In the genomic region with DNA sequence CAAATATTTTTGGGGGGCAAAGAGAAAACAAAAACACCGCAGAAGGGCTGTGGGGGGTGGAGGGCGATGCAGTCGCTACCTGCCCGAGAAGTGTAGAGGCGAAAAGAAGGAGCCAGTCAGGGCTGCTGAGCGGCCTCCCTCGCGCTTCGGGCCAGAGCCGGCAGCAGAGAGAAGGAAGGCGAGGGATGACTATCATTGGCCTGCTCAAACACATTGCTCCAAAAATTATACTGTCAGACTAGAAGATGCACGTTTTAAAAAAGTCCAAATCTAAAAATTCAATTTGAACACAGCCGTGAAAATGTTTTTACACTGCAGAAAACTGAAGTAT, we compare ENCODE assay signal across 11 mouse cellular contexts. TPM values are rescaled to one million over a fixed set of nuclear protein-coding genes. Genes with fewer than 3 reads are reported as not detected.
DNase-seq lines count a peak whose midpoint lies in the region; ATAC-seq and TF ChIP-seq lines count a peak whose summit lies in the region.
"Had no signal": no experiment of that assay in that cellular context is flagged by ENCODE, and none has a peak within 500 bp of the region (broad histone marks: within the 10 kb centered on the region; RNA-seq: fewer than 3 reads in every experiment).

No protein-coding gene starts in this region.

- WGBS in heart, adult 2 months: 78% methylated on average over 13 of the region's 13 CpGs
- WGBS in embryonic facial prominence, embryonic 15.5 days: 41% methylated on average over 13 of the region's 13 CpGs
- 18% methylated on average over 13 of the region's 13 CpGs for WGBS in limb, embryonic 14.5 days
- 7% methylated on average over 13 of the region's 13 CpGs for WGBS in kidney, embryonic 14.5 days

- peak overlapping the region; percentile 31 for H3K4me2 ChIP-seq in embryonic facial prominence, embryonic 15.5 days (replicated peaks)
- peak overlapping the region; percentile 39 for H3K4me2 ChIP-seq in limb, embryonic 14.5 days (replicated peaks; ENCODE audit: low read depth, low read length, severe bottlenecking)
- no peak overlapping the region for H3K4me2 ChIP-seq in kidney, embryonic 14.5 days (replicated peaks; ENCODE audit: low read depth, low read length)

- H3K4me1 ChIP-seq in heart, adult 2 months (ENCODE audit: control insufficient read depth, insufficient read depth, low read length): peaks cover 32% of the 10 kb centered on the region
- peaks cover 88% of the 10 kb centered on the region for H3K4me1 ChIP-seq in embryonic facial prominence, embryonic 15.5 days
- H3K4me1 ChIP-seq in limb, embryonic 14.5 days (ENCODE audit: control insufficient read depth, insufficient read depth, low read length): peaks cover 94% of the 10 kb centered on the region
- H3K4me1 ChIP-seq in kidney, embryonic 14.5 days (ENCODE audit: control insufficient read depth, insufficient read depth, low read length): peaks cover 9% of the 10 kb centered on the region; the same call in 1 of the 2 replicates

- H3K79me2 ChIP-seq in heart, adult 2 months (replicated peaks; ENCODE audit: control insufficient read depth, insufficient read depth, low read length): peaks cover 3% of the 10 kb centered on the region

- no peaks in the 10 kb centered on the region for H3K27me3 ChIP-seq in heart, adult 2 months (ENCODE audit: control insufficient read depth, insufficient read depth, low read length)
- peaks cover 23% of the 10 kb centered on the region for H3K27me3 ChIP-seq in embryonic facial prominence, embryonic 15.5 days
- peaks cover 13% of the 10 kb centered on the region; the same call in 1 of the 2 replicates for H3K27me3 ChIP-seq in limb, embryonic 14.5 days (ENCODE audit: control insufficient read depth, insufficient read depth, low read length)
- peaks cover 99% of the 10 kb centered on the region for H3K27me3 ChIP-seq in kidney, embryonic 14.5 days (ENCODE audit: control insufficient read depth, insufficient read depth, low read length)

- no peak overlapping the region for H3K9ac ChIP-seq in heart, adult 2 months (ENCODE audit: low read depth, low read length)
- H3K9ac ChIP-seq in embryonic facial prominence, embryonic 15.5 days: no peak overlapping the region
- no peak overlapping the region for H3K9ac ChIP-seq in limb, embryonic 14.5 days (ENCODE audit: low read depth, low read length, severe bottlenecking)
- H3K9ac ChIP-seq in kidney, embryonic 14.5 days (ENCODE audit: low read depth, low read length): no peak overlapping the region
- H3K9ac ChIP-seq: liver, embryonic 14.5 days had no signal

- TF ChIP-seq CTCF in heart, adult 2 months (IDR thresholded peaks at IDR 0.05): no peak

- no peak overlapping the region for H3K4me3 ChIP-seq in heart, adult 2 months
- H3K4me3 ChIP-seq in embryonic facial prominence, embryonic 15.5 days (replicated peaks): no peak overlapping the region
- peak overlapping the region; percentile 7 for H3K4me3 ChIP-seq in limb, embryonic 14.5 days (replicated peaks; ENCODE audit: low read length)
- no peak overlapping the region for H3K4me3 ChIP-seq in kidney, embryonic 14.5 days (ENCODE audit: low read length)

- TF ChIP-seq EP300 in heart, adult 2 months (IDR thresholded peaks at IDR 0.05; ENCODE audit: insufficient read depth, low read depth, low read length): no peak

- TF ChIP-seq POLR2A in heart, adult 2 months (IDR thresholded peaks at IDR 0.05; ENCODE audit: insufficient read depth, low read depth, low read length): no peak
- TF ChIP-seq POLR2A in limb, embryonic 14.5 days (IDR thresholded peaks at IDR 0.05; ENCODE audit: borderline replicate concordance, extremely low read depth, insufficient read depth, insufficient read length): no peak

- H3K36me3 ChIP-seq in heart, adult 2 months (ENCODE audit: control insufficient read depth, insufficient read depth, low read length): peaks cover 3% of the 10 kb centered on the region; the same call in 1 of the 2 replicates
- H3K36me3 ChIP-seq in embryonic facial prominence, embryonic 15.5 days: no peaks in the 10 kb centered on the region
- H3K36me3 ChIP-seq in limb, embryonic 14.5 days (ENCODE audit: control insufficient read depth, insufficient read depth, low read length): peaks cover 14% of the 10 kb centered on the region; the same call in 1 of the 2 replicates
- no peaks in the 10 kb centered on the region for H3K36me3 ChIP-seq in kidney, embryonic 14.5 days (ENCODE audit: control insufficient read depth, insufficient read depth, low read length)

- intact Hi-C loops in heart, adult 2 months (cut with DNase I): no loop called here

- ATAC-seq in embryonic facial prominence, embryonic 15.5 days (ENCODE audit: insufficient number of reproducible peaks, low FRiP score, low TSS enrichment, low read depth): no peak
- no peak for ATAC-seq in limb, embryonic 14.5 days (ENCODE audit: low FRiP score, low read depth)
- no peak for ATAC-seq in kidney, embryonic 14.5 days (ENCODE audit: low FRiP score, low TSS enrichment)
- ATAC-seq: CD4-positive, CD25-positive, alpha-beta regulatory T cell, adult 4 months had no signal

- peak in 1 of 2 experiments; percentile 26 for DNase-seq in heart, adult 2 months
- DNase-seq in heart, adult 8-10 months (ENCODE audit: low spot score): no peak
- DNase-seq in 3134 (ENCODE audit: extremely low read depth, insufficient read length, low spot score): peak; percentile 43
- DNase-seq in limb, embryonic 14.5 days (ENCODE audit: low spot score): no peak
- no peak for DNase-seq in layer of hippocampus, adult 9-10 months (ENCODE audit: low spot score)
- DNase-seq in adrenal gland, postnatal 25 days: no peak

- peak overlapping the region; percentile 15; the same call in 1 of the 2 replicates for H3K27ac ChIP-seq in heart, adult 2 months
- H3K27ac ChIP-seq in embryonic facial prominence, embryonic 15.5 days (replicated peaks): peak overlapping the region; percentile 67
- H3K27ac ChIP-seq in limb, embryonic 14.5 days (replicated peaks; ENCODE audit: low read depth, low read length): peak overlapping the region; percentile 52
- no peak overlapping the region for H3K27ac ChIP-seq in kidney, embryonic 14.5 days (ENCODE audit: low read depth, low read length)
- H3K27ac ChIP-seq: liver, embryonic 14.5 days had no signal

- no peaks in the 10 kb centered on the region for H3K9me3 ChIP-seq in embryonic facial prominence, embryonic 15.5 days (replicated peaks)
- no peaks in the 10 kb centered on the region for H3K9me3 ChIP-seq in limb, embryonic 14.5 days (ENCODE audit: control insufficient read depth, low read length)
- no peaks in the 10 kb centered on the region for H3K9me3 ChIP-seq in kidney, embryonic 14.5 days (ENCODE audit: control insufficient read depth, low read length)

RNA-seq across cellular contexts. Expression of gene Nfix, which starts 20.0 kb away (rescaled TPM):
- 100 to 1,000 TPM; 274 to 297 TPM for total RNA-seq in heart, adult 2 months (2021)
- 49.0 and 68.7 TPM in 2 replicates for polyA plus RNA-seq in heart, adult 2 months (2012; rRNA removed)
- total RNA-seq in heart, adult 8-10 months (2022): 100 to 1,000 TPM; 288 to 356 (median 295) TPM
- 61.4 and 62.0 TPM in 2 replicates for polyA plus RNA-seq in embryonic facial prominence, embryonic 15.5 days (2015; fragmentation: Nextera tagmentation; extraction: Ambion mirVana)
- 81.2 and 97.7 TPM in 2 replicates for polyA plus RNA-seq in limb, embryonic 14.5 days (2012; rRNA removed)
- 100 and 108 TPM in 2 replicates for polyA plus RNA-seq in limb, embryonic 14.5 days (2014; fragmentation: Nextera tagmentation; extraction: Ambion mirVana)
- polyA plus RNA-seq in kidney, embryonic 14.5 days (2014; fragmentation: Nextera tagmentation; extraction: Ambion mirVana): 9.4 and 10.9 TPM in 2 replicates
- 87.7 and 111 TPM in 2 replicates for total RNA-seq in adrenal gland, postnatal 25 days (2021)

RNA-seq across cellular contexts. Expression of gene Dand5, which starts 42.4 kb away (rescaled TPM):
- 10 to 100 TPM; 11.2 to 12.3 TPM for total RNA-seq in heart, adult 2 months (2021)
- 6.1 and 7.6 TPM in 2 replicates for polyA plus RNA-seq in heart, adult 2 months (2012; rRNA removed)
- total RNA-seq in heart, adult 8-10 months (2022): 10 to 100 TPM; 10.3 to 13.2 (median 12.0) TPM
- polyA plus RNA-seq in embryonic facial prominence, embryonic 15.5 days (2015; fragmentation: Nextera tagmentation; extraction: Ambion mirVana): 8.4 and 8.9 TPM in 2 replicates
- 5.7 and 5.9 TPM in 2 replicates for polyA plus RNA-seq in limb, embryonic 14.5 days (2012; rRNA removed)
- 6.4 and 6.9 TPM in 2 replicates for polyA plus RNA-seq in limb, embryonic 14.5 days (2014; fragmentation: Nextera tagmentation; extraction: Ambion mirVana)
- 5.9 and 6.0 TPM in 2 replicates for polyA plus RNA-seq in kidney, embryonic 14.5 days (2014; fragmentation: Nextera tagmentation; extraction: Ambion mirVana)
- 11.2 and 11.6 TPM in 2 replicates for total RNA-seq in adrenal gland, postnatal 25 days (2021)

RNA-seq across cellular contexts. Expression of gene Gadd45gip1, which starts 51.1 kb away (rescaled TPM):
- total RNA-seq in heart, adult 2 months (2021): 10 to 100 TPM; 27.4 to 29.7 TPM
- 13.4 and 21.2 TPM in 2 replicates for polyA plus RNA-seq in heart, adult 2 months (2012; rRNA removed)
- 10 to 100 TPM; 31.0 to 34.9 (median 33.1) TPM for total RNA-seq in heart, adult 8-10 months (2022)
- 46.5 TPM in 2 replicates for polyA plus RNA-seq in embryonic facial prominence, embryonic 15.5 days (2015; fragmentation: Nextera tagmentation; extraction: Ambion mirVana)
- 39.8 and 45.6 TPM in 2 replicates for polyA plus RNA-seq in limb, embryonic 14.5 days (2012; rRNA removed)
- 43.2 and 44.9 TPM in 2 replicates for polyA plus RNA-seq in limb, embryonic 14.5 days (2014; fragmentation: Nextera tagmentation; extraction: Ambion mirVana)
- 49.2 and 54.2 TPM in 2 replicates for polyA plus RNA-seq in kidney, embryonic 14.5 days (2014; fragmentation: Nextera tagmentation; extraction: Ambion mirVana)
- total RNA-seq in adrenal gland, postnatal 25 days (2021): 55.1 and 59.9 TPM in 2 replicates

RNA-seq across cellular contexts. Expression of gene G430095P16Rik, which starts 57.4 kb away (rescaled TPM):
- total RNA-seq in heart, adult 2 months (2021): under 1 TPM in 1 of 2 experiments, not detected in 1; 0.55 TPM
- polyA plus RNA-seq in heart, adult 2 months (2012; rRNA removed): 0.70 TPM in 1 of 2 replicates, not detected in the other
- total RNA-seq in heart, adult 8-10 months (2022): under 1 TPM in 1 of 4 experiments, not detected in 3; 0.66 TPM
- polyA plus RNA-seq in embryonic facial prominence, embryonic 15.5 days (2015; fragmentation: Nextera tagmentation; extraction: Ambion mirVana): 4.2 and 4.9 TPM in 2 replicates
- 4.3 and 4.8 TPM in 2 replicates for polyA plus RNA-seq in limb, embryonic 14.5 days (2012; rRNA removed)
- 5.7 and 6.0 TPM in 2 replicates for polyA plus RNA-seq in limb, embryonic 14.5 days (2014; fragmentation: Nextera tagmentation; extraction: Ambion mirVana)
- 1.7 and 2.8 TPM in 2 replicates for polyA plus RNA-seq in kidney, embryonic 14.5 days (2014; fragmentation: Nextera tagmentation; extraction: Ambion mirVana)
- total RNA-seq in adrenal gland, postnatal 25 days (2021): not detected in 2 replicates
- total RNA-seq: layer of hippocampus, adult 8-10 months had no signal
